Mouse (Mus musculus): ENCODE data around the gene Sdhd. TPM values are rescaled to one million over a fixed set of nuclear protein-coding genes. Genes with fewer than 3 reads are reported as not detected.
A peak's percentile ranks its signal among the peaks of the same experiment; 100 is the strongest.

Gene Sdhd
- polyA plus RNA-seq, 1 experiment, result 133 TPM

- H3K27ac ChIP-seq (ENCODE audit: insufficient read depth, low read depth, low read length), result peak overlapping the region; percentile 85
- peak overlapping the region; percentile 31 for H3K4me3 ChIP-seq (ENCODE audit: insufficient read depth, low read length)
- peaks cover 30% of the 10 kb centered on the region for H3K4me1 ChIP-seq (ENCODE audit: control insufficient read depth, insufficient read depth, low read length)
- no peak for TF ChIP-seq CTCF (IDR thresholded peaks at IDR 0.05; ENCODE audit: low read depth, low read length)
- no peak for TF ChIP-seq POLR2A (IDR thresholded peaks at IDR 0.05; ENCODE audit: borderline replicate concordance, low read depth, low read length)
These were observed 12.6 kb downstream of the Sdhd start for GRCm38 (mm10) chr9:50590856-50591518.

GRCm38 (mm10) chr9:50586955-50587354, 16.7 kb downstream of the Sdhd start:
- TF ChIP-seq POLR2A (IDR thresholded peaks at IDR 0.05; ENCODE audit: borderline replicate concordance, low read depth, low read length) (no peak), CTCF (IDR thresholded peaks at IDR 0.05; ENCODE audit: low read depth, low read length) (no peak)
- H3K4me1 ChIP-seq (ENCODE audit: control insufficient read depth, insufficient read depth, low read length), result peaks cover 39% of the 10 kb centered on the region

GRCm38 (mm10) chr9:50585145-50585818, 18.3 kb downstream of the Sdhd start:
- Histone ChIP-seq H3K4me3 (ENCODE audit: insufficient read depth, low read length) (no peak overlapping the region), H3K4me1 (ENCODE audit: control insufficient read depth, insufficient read depth, low read length) (peaks cover 28% of the 10 kb centered on the region), H3K27ac (ENCODE audit: insufficient read depth, low read depth, low read length) (no peak overlapping the region)
- TF ChIP-seq POLR2A (IDR thresholded peaks at IDR 0.05; ENCODE audit: borderline replicate concordance, low read depth, low read length), result no peak
- TF ChIP-seq CTCF (IDR thresholded peaks at IDR 0.05; ENCODE audit: low read depth, low read length), result no peak

More at GRCm38 (mm10) chr9:50586955-50587354, 16.7 kb downstream of the Sdhd start:
- Histone ChIP-seq H3K4me3 (ENCODE audit: insufficient read depth, low read length) (no peak overlapping the region), H3K27ac (ENCODE audit: insufficient read depth, low read depth, low read length) (no peak overlapping the region)

- no peak overlapping the region for H3K4me3 ChIP-seq (ENCODE audit: insufficient read depth, low read length)
- TF ChIP-seq CTCF (IDR thresholded peaks at IDR 0.05; ENCODE audit: low read depth, low read length) (no peak), POLR2A (IDR thresholded peaks at IDR 0.05; ENCODE audit: borderline replicate concordance, low read depth, low read length) (no peak)
- H3K27ac ChIP-seq (ENCODE audit: insufficient read depth, low read depth, low read length), result no peak overlapping the region
- peaks cover 12% of the 10 kb centered on the region; the same call in 1 of the 2 replicates for H3K4me1 ChIP-seq (ENCODE audit: control insufficient read depth, insufficient read depth, low read length)
These were observed 23.2 kb downstream of the Sdhd start for GRCm38 (mm10) chr9:50580370-50580769.

DNA sequence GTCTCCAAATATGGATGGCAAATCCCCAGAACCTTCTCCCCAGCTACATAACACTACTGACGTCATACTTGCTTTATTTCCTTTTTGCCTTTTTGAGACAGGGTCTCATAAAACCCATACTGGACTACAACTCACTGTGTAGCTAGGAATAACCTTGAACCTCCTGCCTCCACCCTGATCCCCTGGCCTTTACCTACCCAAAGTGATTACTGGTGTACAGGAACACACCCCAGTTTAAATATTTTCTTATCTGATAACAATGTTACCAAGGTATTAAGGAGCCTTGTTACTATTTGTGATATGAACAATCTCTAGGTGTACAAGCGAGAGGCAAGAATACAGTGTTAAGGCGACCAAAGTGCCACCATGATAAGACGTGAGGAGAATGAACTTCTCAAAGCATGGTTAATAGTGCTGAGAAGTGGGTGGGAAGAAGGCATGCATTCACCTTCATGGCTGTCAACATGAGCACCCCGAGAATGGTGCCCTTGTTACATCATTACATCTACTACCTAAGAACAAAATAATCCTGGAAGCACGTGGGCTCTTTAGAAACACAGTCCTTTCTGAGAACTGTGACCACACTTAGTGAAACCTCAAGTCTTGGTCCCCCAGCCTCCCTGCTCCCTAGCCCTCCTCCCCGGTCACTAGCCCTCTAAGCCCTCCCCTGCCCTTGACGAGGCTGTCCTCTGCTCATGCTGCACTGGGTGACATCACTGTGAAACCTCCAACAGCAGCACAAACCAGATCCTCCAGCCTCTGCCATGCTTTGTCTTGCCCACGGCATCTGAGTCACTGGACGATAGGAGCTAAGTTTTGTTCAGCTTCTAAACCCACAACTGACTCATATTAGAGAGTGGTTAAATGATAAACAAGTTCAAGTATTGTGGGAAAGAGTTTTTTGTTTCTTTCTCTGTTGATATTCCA, 33.8 kb downstream of the Sdhd start:
- Histone ChIP-seq H3K27ac (ENCODE audit: insufficient read depth, low read depth, low read length) (no peak overlapping the region), H3K4me3 (ENCODE audit: insufficient read depth, low read length) (no peak overlapping the region), H3K4me1 (ENCODE audit: control insufficient read depth, insufficient read depth, low read length) (peaks cover 33% of the 10 kb centered on the region)
- TF ChIP-seq CTCF (IDR thresholded peaks at IDR 0.05; ENCODE audit: low read depth, low read length), result no peak
- TF ChIP-seq POLR2A (IDR thresholded peaks at IDR 0.05; ENCODE audit: borderline replicate concordance, low read depth, low read length), result no peak

DNA sequence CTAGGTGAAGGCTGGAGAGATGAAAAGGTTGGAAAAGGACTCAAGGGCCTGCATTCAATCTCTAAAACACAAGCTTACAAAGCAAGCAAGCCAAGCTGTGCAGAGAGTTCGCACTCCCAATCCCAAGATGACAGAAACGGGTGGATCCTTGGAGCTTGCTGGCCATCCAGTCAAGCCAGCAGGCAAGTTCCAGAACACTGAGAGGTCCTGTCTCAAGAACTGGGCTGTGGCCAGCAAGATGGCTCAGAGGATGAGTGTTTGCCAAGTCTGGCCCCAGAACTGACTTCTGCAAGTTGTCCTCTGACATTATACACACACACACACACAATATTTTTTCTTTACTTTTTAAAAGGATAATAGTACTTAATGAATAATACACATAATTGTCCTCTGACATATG, 35.7 kb downstream of the Sdhd start:
- H3K4me3 ChIP-seq (ENCODE audit: insufficient read depth, low read length), result no peak overlapping the region
- peaks cover 40% of the 10 kb centered on the region for H3K4me1 ChIP-seq (ENCODE audit: control insufficient read depth, insufficient read depth, low read length)
- peak overlapping the region; percentile 69 for H3K27ac ChIP-seq (ENCODE audit: insufficient read depth, low read depth, low read length)
- TF ChIP-seq POLR2A (IDR thresholded peaks at IDR 0.05; ENCODE audit: borderline replicate concordance, low read depth, low read length) (no peak), CTCF (IDR thresholded peaks at IDR 0.05; ENCODE audit: low read depth, low read length) (no peak)

GRCm38 (mm10) chr9:50567372-50567771, 36.2 kb downstream of the Sdhd start:
- Histone ChIP-seq H3K27ac (ENCODE audit: insufficient read depth, low read depth, low read length) (peak overlapping the region; percentile 23; the same call in 1 of the 2 replicates), H3K4me3 (ENCODE audit: insufficient read depth, low read length) (no peak overlapping the region), H3K4me1 (ENCODE audit: control insufficient read depth, insufficient read depth, low read length) (peaks cover 40% of the 10 kb centered on the region)
- TF ChIP-seq POLR2A (IDR thresholded peaks at IDR 0.05; ENCODE audit: borderline replicate concordance, low read depth, low read length) (no peak), CTCF (IDR thresholded peaks at IDR 0.05; ENCODE audit: low read depth, low read length) (no peak)

- Histone ChIP-seq H3K4me3 (ENCODE audit: insufficient read depth, low read length) (no peak overlapping the region), H3K27ac (ENCODE audit: insufficient read depth, low read depth, low read length) (no peak overlapping the region), H3K4me1 (ENCODE audit: control insufficient read depth, insufficient read depth, low read length) (peaks cover 41% of the 10 kb centered on the region)
- TF ChIP-seq POLR2A (IDR thresholded peaks at IDR 0.05; ENCODE audit: borderline replicate concordance, low read depth, low read length) (no peak), CTCF (IDR thresholded peaks at IDR 0.05; ENCODE audit: low read depth, low read length) (no peak)
These were observed 37.7 kb downstream of the Sdhd start for GRCm38 (mm10) chr9:50565940-50566339.

- TF ChIP-seq POLR2A (IDR thresholded peaks at IDR 0.05; ENCODE audit: borderline replicate concordance, low read depth, low read length), result no peak
- TF ChIP-seq CTCF (IDR thresholded peaks at IDR 0.05; ENCODE audit: low read depth, low read length), result no peak
- no peak overlapping the region for H3K27ac ChIP-seq (ENCODE audit: insufficient read depth, low read depth, low read length)
- H3K4me1 ChIP-seq (ENCODE audit: control insufficient read depth, insufficient read depth, low read length), result peaks cover 43% of the 10 kb centered on the region
- no peak overlapping the region for H3K4me3 ChIP-seq (ENCODE audit: insufficient read depth, low read length)
These were observed 38.4 kb downstream of the Sdhd start for GRCm38 (mm10) chr9:50565173-50565572.
